Mouse (Mus musculus): Measurements from ENCODE around the gene Fam89b.

DNA sequence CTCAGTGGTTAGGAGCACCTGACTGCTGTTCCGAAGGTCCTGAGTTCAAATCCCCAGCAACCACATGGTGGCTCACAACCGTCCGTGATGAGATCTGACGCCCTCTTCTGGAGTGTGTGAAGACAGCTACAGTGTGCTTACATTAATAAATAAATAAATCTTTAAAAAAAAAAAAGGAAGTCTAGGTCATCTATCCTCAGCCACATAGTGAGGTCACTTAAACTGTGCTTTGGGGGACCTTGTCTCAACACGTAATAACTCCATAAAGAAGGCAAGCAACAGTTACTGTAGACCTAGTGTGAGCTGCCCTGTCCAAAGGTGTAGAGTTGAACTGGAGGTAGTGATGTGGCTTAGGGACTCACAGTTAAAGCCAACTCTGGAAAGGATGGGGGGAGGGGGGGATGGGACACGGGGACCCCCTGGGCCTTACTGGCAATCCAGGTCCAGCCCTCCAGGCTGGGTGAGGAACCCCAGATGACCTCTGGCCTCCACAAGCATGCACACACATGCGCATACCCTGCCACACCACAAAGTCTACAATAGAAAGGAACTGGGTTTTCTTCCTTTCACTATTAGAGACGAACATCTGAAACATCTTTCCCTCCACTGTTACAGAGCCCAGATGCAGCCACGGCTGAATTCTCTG lies 48.1 kb upstream of the Fam89b start:
- TF ChIP-seq CTCF (IDR thresholded peaks at IDR 0.05; ENCODE audit: low read depth, low read length) (no peak), POLR2A (IDR thresholded peaks at IDR 0.05; ENCODE audit: extremely low read depth, insufficient read depth, low read length) (no peak)

Data from liver, adult 2 months (tissue).